Mouse (Mus musculus): ENCODE measurements around the gene Dnase1l1. TPM values are rescaled to one million over a fixed set of nuclear protein-coding genes. Genes with fewer than 3 reads are reported as not detected.

Dnase1l1 gene
- polyA plus RNA-seq, 1 experiment from 2014 or later, result 19.8 TPM

GRCm38 (mm10) chrX:74254888-74255565, 27.1 kb downstream of the Dnase1l1 start:
- H3K36me3 ChIP-seq, result peaks cover 30% of the 10 kb centered on the region
- WGBS (ENCODE audit: insufficient replicate concordance), result 13% methylated on average over 31 of the region's 31 CpGs
- H3K27me3 ChIP-seq (replicated peaks), result peaks cover 8% of the 10 kb centered on the region
- ATAC-seq, result peak; percentile 67
- H3K4me3 ChIP-seq, result peak overlapping the region; percentile 69
- peak overlapping the region; percentile 91 for H3K27ac ChIP-seq
- H3K4me2 ChIP-seq, result peak overlapping the region; percentile 84
- H3K9ac ChIP-seq, result peak overlapping the region; percentile 81
- H3K4me1 ChIP-seq, result peaks cover 8% of the 10 kb centered on the region
- H3K9me3 ChIP-seq (replicated peaks), result no peaks in the 10 kb centered on the region

- H3K4me2 ChIP-seq, result peak within 1 kb of the TSS; percentile 84
- H3K27me3 ChIP-seq (replicated peaks), result peaks cover 15% of the 10 kb centered on the region
- peak within 1 kb of the TSS; percentile 69 for H3K4me3 ChIP-seq
- H3K9me3 ChIP-seq (replicated peaks), result no peaks in the 10 kb centered on the region
- peaks cover 15% of the 10 kb centered on the region for H3K4me1 ChIP-seq
- H3K36me3 ChIP-seq, result peaks cover 28% of the 10 kb centered on the region
- peak within 1 kb of the TSS; percentile 91 for H3K27ac ChIP-seq
- H3K9ac ChIP-seq, result peak within 1 kb of the TSS; percentile 81
- peak; percentile 97 for ATAC-seq
- WGBS (ENCODE audit: insufficient replicate concordance), result 22% methylated on average over 39 of the region's 39 CpGs
Observed at GRCm38 (mm10) chrX:74254153-74254887, 27.8 kb downstream of the Dnase1l1 start, which contains the start of gene Emd. Gene Emd, plus strand, starts transcription at chrX:74254687.

GRCm38 (mm10) chrX:74249615-74250014, 32.5 kb downstream of the Dnase1l1 start, which contains the start of gene Flna:
Gene Flna, minus strand, starts transcription at chrX:74249820.
- 7% methylated on average over 37 of the region's 38 CpGs for WGBS (ENCODE audit: insufficient replicate concordance)
- no peak for ATAC-seq
- Histone ChIP-seq H3K27me3 (replicated peaks) (peaks cover 19% of the 10 kb centered on the region), H3K9ac (peak within 1 kb of the TSS; percentile 59), H3K4me1 (peaks cover 29% of the 10 kb centered on the region), H3K36me3 (no peaks in the 10 kb centered on the region), H3K9me3 (replicated peaks) (no peaks in the 10 kb centered on the region), H3K4me2 (peak within 1 kb of the TSS; percentile 72), H3K27ac (no peak within 1 kb of the TSS), H3K4me3 (peak within 1 kb of the TSS; percentile 46)

- H3K9ac ChIP-seq, result no peak overlapping the region
- peaks cover 38% of the 10 kb centered on the region for H3K4me1 ChIP-seq
- H3K9me3 ChIP-seq (replicated peaks), result no peaks in the 10 kb centered on the region
- H3K27me3 ChIP-seq (replicated peaks), result peaks cover 19% of the 10 kb centered on the region
- 0 out of 2 replicates have a peak overlapping the region, but pooled peaks have one; percentile 46 for H3K4me3 ChIP-seq
- 11% methylated on average over 3 of the region's 3 CpGs for WGBS (ENCODE audit: insufficient replicate concordance)
- H3K4me2 ChIP-seq, result peak overlapping the region; percentile 72
- H3K36me3 ChIP-seq, result no peaks in the 10 kb centered on the region
- no peak overlapping the region for H3K27ac ChIP-seq
- no peak for ATAC-seq
Observed at GRCm38 (mm10) chrX:74248651-74249050, 33.5 kb downstream of the Dnase1l1 start.

- Histone ChIP-seq H3K4me1 (peaks cover 46% of the 10 kb centered on the region), H3K4me3 (peak overlapping the region; percentile 61), H3K27me3 (replicated peaks) (peaks cover 19% of the 10 kb centered on the region), H3K27ac (peak overlapping the region; percentile 70), H3K9me3 (replicated peaks) (no peaks in the 10 kb centered on the region), H3K9ac (peak overlapping the region; percentile 67), H3K36me3 (peaks cover 15% of the 10 kb centered on the region), H3K4me2 (peak overlapping the region; percentile 85)
- ATAC-seq, result peak; percentile 23
- WGBS (ENCODE audit: insufficient replicate concordance), result 10% methylated on average over 15 of the region's 15 CpGs
Observed at GRCm38 (mm10) chrX:74246693-74247092, 35.4 kb downstream of the Dnase1l1 start.

- ATAC-seq, result peak; percentile 85
- WGBS (ENCODE audit: insufficient replicate concordance), result 10% methylated on average over 38 of the region's 38 CpGs
- H3K4me1 ChIP-seq, result peaks cover 46% of the 10 kb centered on the region
- H3K9ac ChIP-seq, result peak overlapping the region; percentile 67
- no peaks in the 10 kb centered on the region for H3K9me3 ChIP-seq (replicated peaks)
- H3K4me2 ChIP-seq, result peak overlapping the region; percentile 85
- peak overlapping the region; percentile 75 for H3K27ac ChIP-seq
- H3K36me3 ChIP-seq, result peaks cover 19% of the 10 kb centered on the region
- H3K27me3 ChIP-seq (replicated peaks), result peaks cover 19% of the 10 kb centered on the region
- H3K4me3 ChIP-seq, result peak overlapping the region; percentile 61
Observed at GRCm38 (mm10) chrX:74246213-74246681, 35.9 kb downstream of the Dnase1l1 start.

- Histone ChIP-seq H3K9me3 (replicated peaks) (no peaks in the 10 kb centered on the region), H3K4me3 (peak overlapping the region; percentile 61), H3K27ac (peak overlapping the region; percentile 75), H3K9ac (peak overlapping the region; percentile 67), H3K4me2 (peak overlapping the region; percentile 85), H3K4me1 (peaks cover 46% of the 10 kb centered on the region), H3K27me3 (replicated peaks) (peaks cover 14% of the 10 kb centered on the region), H3K36me3 (peaks cover 25% of the 10 kb centered on the region)
- WGBS (ENCODE audit: insufficient replicate concordance), result 17% methylated on average over 21 of the region's 21 CpGs
- peak; percentile 53 for ATAC-seq
Observed at GRCm38 (mm10) chrX:74245687-74246086, 36.5 kb downstream of the Dnase1l1 start.

- WGBS (ENCODE audit: insufficient replicate concordance), result 15% methylated on average over 1 of the region's 1 CpGs
- H3K9ac ChIP-seq, result peak overlapping the region; percentile 67
- no peaks in the 10 kb centered on the region for H3K9me3 ChIP-seq (replicated peaks)
- peaks cover 46% of the 10 kb centered on the region for H3K4me1 ChIP-seq
- H3K27ac ChIP-seq, result peak overlapping the region; percentile 75
- H3K27me3 ChIP-seq (replicated peaks), result peaks cover 11% of the 10 kb centered on the region; the same call in 1 of the 2 replicates
- H3K4me2 ChIP-seq, result peak overlapping the region; percentile 85
- peak overlapping the region; percentile 61 for H3K4me3 ChIP-seq
- H3K36me3 ChIP-seq, result peaks cover 31% of the 10 kb centered on the region
- ATAC-seq, result no peak
Observed at GRCm38 (mm10) chrX:74245107-74245506, 37.0 kb downstream of the Dnase1l1 start.

- no peak for ATAC-seq
- Histone ChIP-seq H3K4me3 (peak overlapping the region; percentile 61), H3K4me2 (peak overlapping the region; percentile 85), H3K9me3 (replicated peaks) (no peaks in the 10 kb centered on the region), H3K9ac (peak overlapping the region; percentile 67), H3K36me3 (peaks cover 35% of the 10 kb centered on the region), H3K27me3 (replicated peaks) (peaks cover 7% of the 10 kb centered on the region; the same call in 1 of the 2 replicates), H3K4me1 (peaks cover 43% of the 10 kb centered on the region), H3K27ac (peak overlapping the region; percentile 75; the same call in 1 of the 2 replicates)
- WGBS (ENCODE audit: insufficient replicate concordance), result 22% methylated on average over 1 of the region's 3 CpGs
Observed at GRCm38 (mm10) chrX:74244614-74245083, 37.5 kb downstream of the Dnase1l1 start.

- peak; percentile 66 for ATAC-seq
- peak overlapping the region; percentile 45 for H3K27ac ChIP-seq
Observed at GRCm38 (mm10) chrX:74243807-74244206, 38.3 kb downstream of the Dnase1l1 start.

GRCm38 (mm10) chrX:74243396-74243795, 38.7 kb downstream of the Dnase1l1 start:
- peak overlapping the region; percentile 31; the same call in 1 of the 2 replicates for H3K9ac ChIP-seq
- peaks cover 32% of the 10 kb centered on the region for H3K4me1 ChIP-seq
- peak overlapping the region; percentile 85 for H3K4me2 ChIP-seq
- H3K27ac ChIP-seq, result peak overlapping the region; percentile 45; the same call in 1 of the 2 replicates
- no peaks in the 10 kb centered on the region for H3K27me3 ChIP-seq (replicated peaks)
- H3K4me3 ChIP-seq, result no peak overlapping the region
- 56% methylated on average over 2 of the region's 2 CpGs for WGBS (ENCODE audit: insufficient replicate concordance)
- peaks cover 48% of the 10 kb centered on the region for H3K36me3 ChIP-seq
- no peak for ATAC-seq
- H3K9me3 ChIP-seq (replicated peaks), result no peaks in the 10 kb centered on the region

More at GRCm38 (mm10) chrX:74243807-74244206, 38.3 kb downstream of the Dnase1l1 start:
- Histone ChIP-seq H3K9me3 (replicated peaks) (no peaks in the 10 kb centered on the region), H3K4me2 (peak overlapping the region; percentile 85), H3K36me3 (peaks cover 44% of the 10 kb centered on the region), H3K4me3 (peak overlapping the region; percentile 61), H3K4me1 (peaks cover 34% of the 10 kb centered on the region), H3K27me3 (replicated peaks) (no peaks in the 10 kb centered on the region), H3K9ac (peak overlapping the region; percentile 31; the same call in 1 of the 2 replicates)
- 7% methylated on average over 3 of the region's 3 CpGs for WGBS (ENCODE audit: insufficient replicate concordance)
